Mouse (Mus musculus): ENCODE measurements around the gene Borcs6. TPM values are rescaled to one million over a fixed set of nuclear protein-coding genes. Genes with fewer than 3 reads are reported as not detected.

The Borcs6 gene
- polyA plus RNA-seq, 1 experiment = 14.3 TPM

- no peaks in the 10 kb centered on the region for H3K79me2 ChIP-seq (ENCODE audit: control insufficient read depth, insufficient read depth)
- TF ChIP-seq CEBPB (IDR thresholded peaks at IDR 0.05; ENCODE audit: low read depth) (no peak), MAX (IDR thresholded peaks at IDR 0.05) (no peak), CTCF (IDR thresholded peaks at IDR 0.05; ENCODE audit: control insufficient read depth, insufficient read depth, insufficient read length) (no peak), USF1 (IDR thresholded peaks at IDR 0.05; ENCODE audit: low read depth) (no peak), FOSL1 (IDR thresholded peaks at IDR 0.05; ENCODE audit: insufficient read depth, low read length, poor library complexity, severe bottlenecking) (no peak), MYOG (IDR thresholded peaks at IDR 0.05; ENCODE audit: control insufficient read depth, extremely low read depth, insufficient read length) (no peak), MYOD1 (IDR thresholded peaks at IDR 0.05; ENCODE audit: control insufficient read depth, insufficient read length, low read depth) (no peak)
- H3K36me3 ChIP-seq (ENCODE audit: control insufficient read depth, insufficient read depth) = no peaks in the 10 kb centered on the region
- H3K4me3 ChIP-seq (ENCODE audit: insufficient read depth, poor library complexity, severe bottlenecking) = no peak overlapping the region
- H3K79me3 ChIP-seq (ENCODE audit: low read depth) = no peaks in the 10 kb centered on the region
- H3K27me3 ChIP-seq (ENCODE audit: control insufficient read depth, insufficient read depth, insufficient read length) = no peaks in the 10 kb centered on the region
- no peak overlapping the region for H3ac ChIP-seq (ENCODE audit: control insufficient read depth, insufficient read length, low read depth)
These were observed 18.5 kb downstream of the Borcs6 start for GRCm38 (mm10) chr11:69078041-69078440.

GRCm38 (mm10) chr11:69078805-69079438, 19.4 kb downstream of the Borcs6 start:
- TF ChIP-seq FOSL1 (IDR thresholded peaks at IDR 0.05; ENCODE audit: insufficient read depth, low read length, poor library complexity, severe bottlenecking) = peak; percentile 36
- peak; percentile 66 for TF ChIP-seq MAX (IDR thresholded peaks at IDR 0.05)
- TF ChIP-seq MYOD1 (IDR thresholded peaks at IDR 0.05; ENCODE audit: control insufficient read depth, insufficient read length, low read depth) = no peak
- no peak for TF ChIP-seq CEBPB (IDR thresholded peaks at IDR 0.05; ENCODE audit: low read depth)
- no peak for TF ChIP-seq CTCF (IDR thresholded peaks at IDR 0.05; ENCODE audit: control insufficient read depth, insufficient read depth, insufficient read length)
- TF ChIP-seq USF1 (IDR thresholded peaks at IDR 0.05; ENCODE audit: low read depth) = no peak
- no peak for TF ChIP-seq MYOG (IDR thresholded peaks at IDR 0.05; ENCODE audit: control insufficient read depth, extremely low read depth, insufficient read length)
- no peaks in the 10 kb centered on the region for H3K79me2 ChIP-seq (ENCODE audit: control insufficient read depth, insufficient read depth)
- no peak overlapping the region for H3K4me3 ChIP-seq (ENCODE audit: insufficient read depth, poor library complexity, severe bottlenecking)

DNA sequence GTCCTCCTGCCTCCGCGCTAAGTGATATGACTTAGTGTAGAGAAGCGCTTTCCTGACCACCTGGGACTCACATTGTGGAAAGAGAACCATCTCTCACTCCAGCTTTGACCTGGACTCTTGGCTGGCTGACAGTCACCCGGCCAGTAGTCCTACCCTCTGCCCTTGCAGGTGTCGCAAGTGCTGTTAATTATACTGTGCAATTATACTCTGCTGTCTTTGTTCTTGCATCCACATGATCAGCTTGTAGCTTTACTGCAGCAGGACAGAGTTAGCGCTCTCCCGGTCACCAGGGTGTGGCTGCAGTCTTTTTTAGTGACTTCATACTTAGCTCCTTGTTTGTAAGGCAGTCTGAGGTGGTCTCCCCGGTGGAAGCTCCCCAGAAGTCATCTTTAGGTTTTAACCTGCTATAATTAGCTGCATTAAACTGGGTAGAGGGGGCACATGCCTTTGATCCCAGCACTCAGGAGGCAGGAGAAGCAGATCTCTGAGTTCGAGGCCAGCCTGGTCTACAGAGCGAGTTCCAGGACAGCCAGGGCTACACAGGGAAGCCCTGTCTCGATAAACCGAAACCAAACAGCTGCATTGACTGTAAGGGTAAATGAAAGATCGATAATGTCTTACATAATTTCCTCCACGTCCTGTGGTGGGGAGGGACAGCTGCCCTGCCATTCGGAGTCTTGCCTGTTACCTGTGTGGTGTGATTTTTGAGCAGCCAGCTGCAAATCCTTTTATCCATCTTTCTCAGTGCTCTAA, 20.8 kb downstream of the Borcs6 start:
- Histone ChIP-seq H3K36me3 (ENCODE audit: control insufficient read depth, insufficient read depth) (no peaks in the 10 kb centered on the region), H3ac (ENCODE audit: control insufficient read depth, insufficient read length, low read depth) (no peak overlapping the region), H3K79me3 (ENCODE audit: low read depth) (no peaks in the 10 kb centered on the region), H3K4me3 (ENCODE audit: insufficient read depth, poor library complexity, severe bottlenecking) (no peak overlapping the region), H3K27me3 (ENCODE audit: control insufficient read depth, insufficient read depth, insufficient read length) (no peaks in the 10 kb centered on the region), H3K79me2 (ENCODE audit: control insufficient read depth, insufficient read depth) (no peaks in the 10 kb centered on the region)
- TF ChIP-seq MYOD1 (IDR thresholded peaks at IDR 0.05; ENCODE audit: control insufficient read depth, insufficient read length, low read depth) (no peak), FOSL1 (IDR thresholded peaks at IDR 0.05; ENCODE audit: insufficient read depth, low read length, poor library complexity, severe bottlenecking) (no peak), MYOG (IDR thresholded peaks at IDR 0.05; ENCODE audit: control insufficient read depth, extremely low read depth, insufficient read length) (no peak), CEBPB (IDR thresholded peaks at IDR 0.05; ENCODE audit: low read depth) (no peak), MAX (IDR thresholded peaks at IDR 0.05) (no peak), CTCF (IDR thresholded peaks at IDR 0.05; ENCODE audit: control insufficient read depth, insufficient read depth, insufficient read length) (no peak), USF1 (IDR thresholded peaks at IDR 0.05; ENCODE audit: low read depth) (no peak)

More at GRCm38 (mm10) chr11:69078805-69079438, 19.4 kb downstream of the Borcs6 start:
- H3K27me3 ChIP-seq (ENCODE audit: control insufficient read depth, insufficient read depth, insufficient read length) = no peaks in the 10 kb centered on the region
- no peaks in the 10 kb centered on the region for H3K36me3 ChIP-seq (ENCODE audit: control insufficient read depth, insufficient read depth)
- no peaks in the 10 kb centered on the region for H3K79me3 ChIP-seq (ENCODE audit: low read depth)
- H3ac ChIP-seq (ENCODE audit: control insufficient read depth, insufficient read length, low read depth) = no peak overlapping the region

DNA sequence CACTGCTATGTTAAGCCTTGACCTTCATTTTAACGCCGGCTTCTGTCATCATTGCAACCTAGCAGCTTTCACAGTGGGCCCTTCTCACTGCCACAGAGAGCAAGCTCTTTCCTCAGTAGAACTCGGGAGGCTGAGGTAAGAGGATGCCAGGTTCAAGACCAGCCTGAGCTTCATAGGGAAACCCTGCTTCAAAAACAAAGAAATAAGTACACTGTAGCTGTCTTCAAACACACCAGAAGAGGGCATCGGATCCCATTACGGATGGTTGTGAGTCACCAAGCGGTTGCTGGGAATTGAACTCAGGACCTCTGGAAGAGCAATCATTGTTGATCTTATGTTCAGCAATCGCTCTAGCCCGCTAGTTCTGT, 21.3 kb downstream of the Borcs6 start:
- Histone ChIP-seq H3K4me3 (ENCODE audit: insufficient read depth, poor library complexity, severe bottlenecking) (no peak overlapping the region), H3K27me3 (ENCODE audit: control insufficient read depth, insufficient read depth, insufficient read length) (no peaks in the 10 kb centered on the region), H3K36me3 (ENCODE audit: control insufficient read depth, insufficient read depth) (no peaks in the 10 kb centered on the region), H3K79me3 (ENCODE audit: low read depth) (no peaks in the 10 kb centered on the region), H3K79me2 (ENCODE audit: control insufficient read depth, insufficient read depth) (no peaks in the 10 kb centered on the region), H3ac (ENCODE audit: control insufficient read depth, insufficient read length, low read depth) (no peak overlapping the region)
- no peak for TF ChIP-seq CTCF (IDR thresholded peaks at IDR 0.05; ENCODE audit: control insufficient read depth, insufficient read depth, insufficient read length)
- TF ChIP-seq MYOD1 (IDR thresholded peaks at IDR 0.05; ENCODE audit: control insufficient read depth, insufficient read length, low read depth) = no peak
- TF ChIP-seq MYOG (IDR thresholded peaks at IDR 0.05; ENCODE audit: control insufficient read depth, extremely low read depth, insufficient read length) = no peak
- TF ChIP-seq FOSL1 (IDR thresholded peaks at IDR 0.05; ENCODE audit: insufficient read depth, low read length, poor library complexity, severe bottlenecking) = no peak
- no peak for TF ChIP-seq MAX (IDR thresholded peaks at IDR 0.05)
- no peak for TF ChIP-seq CEBPB (IDR thresholded peaks at IDR 0.05; ENCODE audit: low read depth)
- TF ChIP-seq USF1 (IDR thresholded peaks at IDR 0.05; ENCODE audit: low read depth) = no peak

DNA sequence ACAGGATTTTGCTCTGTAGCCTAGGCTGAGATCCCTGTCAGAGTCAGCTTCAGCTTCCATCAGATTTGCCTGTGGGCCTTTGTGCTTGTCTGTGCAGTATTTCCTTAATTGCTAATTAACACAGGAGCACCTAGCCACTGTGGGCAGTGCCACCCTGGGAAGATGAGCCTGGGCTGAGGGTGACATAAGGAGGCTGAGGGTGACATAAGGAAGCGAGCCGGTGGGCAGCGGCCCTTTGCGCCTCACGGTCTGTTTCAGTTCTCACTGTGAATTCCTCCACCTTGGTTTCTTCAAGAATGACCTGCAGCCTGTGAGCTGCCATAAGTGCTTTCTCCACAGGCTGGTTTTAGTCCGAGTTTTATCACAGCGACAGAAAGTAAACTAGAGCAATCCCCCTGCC, 22.1 kb downstream of the Borcs6 start:
- no peaks in the 10 kb centered on the region for H3K27me3 ChIP-seq (ENCODE audit: control insufficient read depth, insufficient read depth, insufficient read length)
- no peak for TF ChIP-seq FOSL1 (IDR thresholded peaks at IDR 0.05; ENCODE audit: insufficient read depth, low read length, poor library complexity, severe bottlenecking)
- no peak for TF ChIP-seq CEBPB (IDR thresholded peaks at IDR 0.05; ENCODE audit: low read depth)
- no peak for TF ChIP-seq MYOG (IDR thresholded peaks at IDR 0.05; ENCODE audit: control insufficient read depth, extremely low read depth, insufficient read length)
- no peak for TF ChIP-seq USF1 (IDR thresholded peaks at IDR 0.05; ENCODE audit: low read depth)
- TF ChIP-seq CTCF (IDR thresholded peaks at IDR 0.05; ENCODE audit: control insufficient read depth, insufficient read depth, insufficient read length) = no peak
- TF ChIP-seq MAX (IDR thresholded peaks at IDR 0.05) = no peak
- H3K79me2 ChIP-seq (ENCODE audit: control insufficient read depth, insufficient read depth) = no peaks in the 10 kb centered on the region
- no peak overlapping the region for H3ac ChIP-seq (ENCODE audit: control insufficient read depth, insufficient read length, low read depth)
- H3K36me3 ChIP-seq (ENCODE audit: control insufficient read depth, insufficient read depth) = no peaks in the 10 kb centered on the region
- no peaks in the 10 kb centered on the region for H3K79me3 ChIP-seq (ENCODE audit: low read depth)
- H3K4me3 ChIP-seq (ENCODE audit: insufficient read depth, poor library complexity, severe bottlenecking) = no peak overlapping the region
